Mouse (Mus musculus) liver, adult 2 months (tissue): ENCODE results near the gene Cfap298. TPM values are rescaled to one million over a fixed set of nuclear protein-coding genes. Genes with fewer than 3 reads are reported as not detected.

Experiments
- DNase-seq: peaks from one replicate; pipeline ENCODE4 v3.0.0-alpha.2; 2011; ENCODE audit warnings: low read depth, low spot score; ENCODE audit errors: extremely low read depth
- H3K27ac ChIP-seq: fragments of 200-500 bp; replicated peaks from 2 replicates; pipeline ENCODE4 v1.5.1; 2012; ENCODE audit warnings: low read depth, mild to moderate bottlenecking, control low read depth, inconsistent platforms, low read length; ENCODE audit not compliant: insufficient read depth
- H3K27me3 ChIP-seq: fragments of 200-500 bp; 2 replicates; pipeline ENCODE4 v1.6.1; 2012; ENCODE audit warnings: mild to moderate bottlenecking, moderate library complexity, low read length, inconsistent platforms; ENCODE audit not compliant: control insufficient read depth, insufficient read depth
- H3K36me3 ChIP-seq: fragments of 200-500 bp; 2 replicates; pipeline ENCODE4 v1.6.1; 2012; ENCODE audit warnings: low read length, inconsistent platforms; ENCODE audit not compliant: control insufficient read depth, insufficient read depth
- H3K4me1 ChIP-seq: fragments of 200-500 bp; 2 replicates; pipeline ENCODE4 v1.6.1; 2011; ENCODE audit warnings: low read length; ENCODE audit not compliant: control insufficient read depth, insufficient read depth
- H3K4me3 ChIP-seq: fragments of 200-500 bp; 2 replicates; pipeline ENCODE4 v1.5.1; 2011; ENCODE audit warnings: low read depth, mild to moderate bottlenecking, control low read depth, low read length, moderate library complexity; ENCODE audit not compliant: insufficient read depth
- H3K79me2 ChIP-seq: fragments of 200-500 bp; 2 replicates; pipeline ENCODE4 v1.6.1; 2012; ENCODE audit warnings: inconsistent platforms, mild to moderate bottlenecking, low read length, moderate library complexity; ENCODE audit not compliant: control insufficient read depth, insufficient read depth
- H3K9ac ChIP-seq: fragments of 200-500 bp; 2 replicates; pipeline ENCODE4 v1.6.1; 2012; ENCODE audit warnings: low read depth, mild to moderate bottlenecking, control low read depth, inconsistent platforms, low read length
- CTCF ChIP-seq: fragments of 200-500 bp; IDR thresholded peaks from 2 replicates; pipeline ENCODE4 v1.5.1; 2011; ENCODE audit warnings: low read depth, low read length, control low read depth
- POLR2A ChIP-seq: fragments of 200-500 bp; IDR thresholded peaks from 2 replicates; pipeline ENCODE4 v1.6.1; 2011; ENCODE audit warnings: low read length, control low read depth; ENCODE audit not compliant: insufficient read depth; ENCODE audit errors: extremely low read depth
- WGBS: fragments of 180-500 bp; shearing (Covaris S2); methylation state at CpG from one replicate; pipeline ENCODE4 v1.1.7; 2018; 5-methylcytosine and 5-hydroxymethylcytosine counted together
- polyA plus RNA-seq: library from polyadenylated mRNA; depleted of rRNA; stranded (reverse); fragments of >200 nt; gene quantifications from 2 replicates; pipeline ENCODE4 v1.2.3, GENCODE M21; 2012
- total RNA-seq: library from RNA; depleted of rRNA; stranded (reverse); fragments of >200 nt; gene quantifications from 2 replicates; pipeline ENCODE4 v1.2.3, GENCODE M21; 2014

Gene Cfap298
- total and polyA plus RNA-seq, 2 experiments, result 14.0 to 15.5 TPM

DNA sequence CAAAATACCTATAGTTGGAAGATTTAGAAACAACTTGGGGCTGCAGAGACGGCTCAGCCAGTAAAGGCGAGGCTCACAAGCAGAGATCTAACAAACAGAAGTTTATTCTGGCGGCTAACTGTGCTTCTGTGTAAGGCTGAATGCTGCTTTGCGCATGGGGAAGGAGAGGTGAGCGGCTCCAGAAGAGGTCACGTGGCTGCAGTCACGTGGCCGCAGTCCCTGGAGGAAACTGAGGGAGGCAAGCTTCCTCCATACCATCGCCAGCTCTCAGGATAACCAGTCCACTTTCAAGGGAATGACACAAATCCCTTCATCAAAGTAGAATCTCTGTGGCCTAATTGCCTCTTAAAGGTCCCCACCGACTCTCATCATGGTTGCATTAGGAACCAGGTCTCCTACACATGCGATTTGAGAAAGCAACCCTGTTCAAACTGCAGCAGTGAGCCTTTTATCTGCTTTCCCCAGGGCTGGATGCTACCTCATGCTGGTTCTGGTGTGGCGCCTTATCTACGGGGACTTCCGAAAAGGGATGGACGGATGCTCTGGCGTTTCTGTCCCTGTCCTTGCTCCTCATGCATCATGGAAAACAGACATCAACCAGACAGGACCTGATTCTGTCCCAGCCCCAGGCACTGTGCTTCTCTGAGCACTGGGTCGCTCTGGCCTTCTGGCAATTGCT, 23.9 kb downstream of the Cfap298 start:
- 76% methylated on average over 17 of the region's 17 CpGs for WGBS
- Histone ChIP-seq H3K4me3 (no peak overlapping the region), H3K9ac (no peak overlapping the region), H3K27ac (no peak overlapping the region), H3K4me1 (no peaks in the 10 kb centered on the region), H3K27me3 (no peaks in the 10 kb centered on the region), H3K79me2 (no peaks in the 10 kb centered on the region), H3K36me3 (no peaks in the 10 kb centered on the region)
- DNase-seq, result no peak
- TF ChIP-seq POLR2A (no peak), CTCF (no peak)

DNA sequence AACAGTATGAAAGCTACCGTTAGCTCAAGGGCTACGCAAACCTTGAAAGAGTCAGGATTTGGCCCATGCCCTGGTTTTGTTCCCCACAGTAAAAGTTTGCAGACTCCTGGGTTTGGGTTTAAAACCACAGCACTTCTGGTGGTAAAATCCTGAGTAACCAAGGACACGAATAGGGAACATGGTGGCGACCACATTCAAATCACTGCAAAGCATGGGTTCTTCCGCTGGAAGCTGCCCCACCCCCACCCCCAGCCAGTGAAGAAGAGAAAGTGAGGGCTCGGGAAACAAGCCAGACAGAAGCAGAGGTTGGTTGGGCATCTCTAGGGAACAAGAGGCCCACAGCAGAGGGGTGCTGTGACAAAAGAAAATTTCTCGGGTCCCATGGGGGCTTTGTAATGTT, 27.7 kb downstream of the Cfap298 start:
- WGBS, result 74% methylated on average over 7 of the region's 7 CpGs
- DNase-seq, result no peak
- Histone ChIP-seq H3K4me3 (no peak overlapping the region), H3K79me2 (no peaks in the 10 kb centered on the region), H3K27me3 (no peaks in the 10 kb centered on the region), H3K9ac (no peak overlapping the region), H3K4me1 (no peaks in the 10 kb centered on the region), H3K36me3 (no peaks in the 10 kb centered on the region), H3K27ac (no peak overlapping the region)
- TF ChIP-seq CTCF (no peak), POLR2A (no peak)

DNA sequence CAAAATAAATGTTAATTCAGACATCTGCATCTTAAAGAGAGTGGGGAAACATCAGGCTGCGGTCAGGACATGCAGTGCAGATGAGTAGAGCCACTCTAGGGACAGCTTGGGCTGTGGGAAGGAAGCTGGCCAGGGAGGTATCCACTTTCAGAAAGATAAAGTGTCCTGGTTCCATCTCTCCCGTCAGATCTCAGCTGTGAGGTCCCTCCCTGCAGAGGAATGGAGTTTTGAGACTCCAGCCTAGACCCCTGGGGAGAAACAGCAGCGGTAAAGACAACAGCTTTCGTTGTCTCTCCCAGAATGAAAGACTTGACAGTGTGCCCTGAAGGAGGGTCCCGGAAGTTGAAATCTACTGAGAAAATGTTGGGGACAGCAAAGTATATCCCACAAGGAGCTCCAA, 31.6 kb downstream of the Cfap298 start:
- Histone ChIP-seq H3K4me1 (no peaks in the 10 kb centered on the region), H3K4me3 (no peak overlapping the region), H3K36me3 (no peaks in the 10 kb centered on the region), H3K27ac (no peak overlapping the region), H3K27me3 (no peaks in the 10 kb centered on the region), H3K9ac (no peak overlapping the region), H3K79me2 (no peaks in the 10 kb centered on the region)
- TF ChIP-seq POLR2A (no peak), CTCF (no peak)
- WGBS, result 73% methylated on average over 5 of the region's 5 CpGs
- DNase-seq, result no peak

DNA sequence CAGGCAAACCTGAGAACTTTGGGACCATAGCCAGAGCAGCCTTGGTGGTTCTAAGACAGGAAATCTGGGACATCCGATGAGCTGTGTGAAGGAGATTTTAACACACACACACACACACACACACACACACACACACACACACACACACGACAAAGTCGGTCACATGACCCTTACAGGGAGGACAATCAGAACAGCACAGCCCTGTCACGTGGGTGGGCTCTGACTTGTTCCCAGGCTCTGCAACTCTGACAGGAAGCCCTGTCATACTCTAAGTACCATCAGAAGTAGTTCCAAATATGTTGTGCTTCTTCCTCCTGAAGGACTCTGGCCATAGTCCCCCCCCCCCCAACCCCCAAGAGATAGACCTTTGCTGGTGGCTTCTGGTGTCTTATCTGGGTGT, 33.5 kb downstream of the Cfap298 start:
- WGBS, result 82% methylated on average over 3 of the region's 4 CpGs
- no peak for DNase-seq

DNA sequence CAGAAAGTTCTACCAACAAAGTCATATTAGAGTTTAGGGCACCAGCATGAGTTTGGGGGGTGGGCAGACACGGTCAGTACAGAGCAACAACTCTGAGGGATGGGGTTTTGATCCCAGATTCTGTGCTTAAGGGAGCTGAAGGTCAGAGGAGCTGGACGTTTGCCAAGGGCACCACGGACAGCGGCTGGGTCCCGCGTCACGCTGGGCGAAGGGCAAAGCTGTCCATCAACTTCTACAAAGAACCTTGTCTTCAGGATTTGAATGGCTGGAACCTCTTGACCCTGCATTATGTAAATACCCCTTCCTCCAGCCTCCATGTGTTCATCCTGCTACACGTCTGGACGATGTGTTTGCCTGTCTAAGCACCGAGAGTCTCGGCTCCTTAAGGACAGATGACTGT, 35.4 kb downstream of the Cfap298 start:
- 22% methylated on average over 12 of the region's 12 CpGs for WGBS
- TF ChIP-seq CTCF (no peak), POLR2A (no peak)
- no peak overlapping the region for H3K27ac ChIP-seq
- H3K79me2 ChIP-seq, result no peaks in the 10 kb centered on the region
- no peak overlapping the region for H3K9ac ChIP-seq
- no peaks in the 10 kb centered on the region for H3K4me1 ChIP-seq
- DNase-seq, result peak; percentile 17
- no peaks in the 10 kb centered on the region for H3K27me3 ChIP-seq
- H3K36me3 ChIP-seq, result no peaks in the 10 kb centered on the region
- H3K4me3 ChIP-seq, result no peak overlapping the region

More for the DNA sequence above, 33.5 kb downstream of the Cfap298 start:
- H3K27me3 ChIP-seq, result no peaks in the 10 kb centered on the region
- no peak overlapping the region for H3K9ac ChIP-seq
- TF ChIP-seq CTCF (no peak), POLR2A (no peak)
- no peak overlapping the region for H3K27ac ChIP-seq
- no peaks in the 10 kb centered on the region for H3K79me2 ChIP-seq
- no peaks in the 10 kb centered on the region for H3K4me1 ChIP-seq
- H3K4me3 ChIP-seq, result no peak overlapping the region
- H3K36me3 ChIP-seq, result no peaks in the 10 kb centered on the region

DNA sequence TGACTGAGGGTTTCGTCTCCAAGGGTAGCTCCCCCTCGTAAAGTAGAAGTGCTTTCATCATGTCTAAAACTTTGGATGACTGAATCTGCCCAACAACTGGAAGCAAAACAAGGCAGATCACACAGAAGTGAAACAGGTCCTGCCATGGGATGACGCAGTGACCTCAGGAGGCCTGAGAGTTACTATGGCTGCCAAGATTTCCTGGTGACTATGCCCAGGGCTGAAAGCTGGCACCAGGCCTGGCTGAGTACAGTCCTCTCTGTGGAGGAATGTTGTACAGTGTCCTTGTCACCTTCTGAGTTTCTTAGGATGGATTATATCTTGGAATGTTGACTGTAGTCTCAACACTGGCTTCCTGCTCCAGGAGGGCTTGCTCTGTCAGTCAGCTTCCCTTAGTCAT, 37.3 kb downstream of the Cfap298 start:
- H3K4me1 ChIP-seq, result no peaks in the 10 kb centered on the region
- WGBS, result 51% methylated on average over 3 of the region's 3 CpGs
- DNase-seq, result peak; percentile 78
- TF ChIP-seq POLR2A, result no peak
- no peak for TF ChIP-seq CTCF
- H3K79me2 ChIP-seq, result no peaks in the 10 kb centered on the region
- H3K9ac ChIP-seq, result no peak overlapping the region
- H3K36me3 ChIP-seq, result no peaks in the 10 kb centered on the region
- no peaks in the 10 kb centered on the region for H3K27me3 ChIP-seq
- no peak overlapping the region for H3K27ac ChIP-seq
- no peak overlapping the region for H3K4me3 ChIP-seq
